Mouse (Mus musculus) frontal cortex, postnatal 14 days (tissue): ENCODE data around the gene Ripor2.

Experiments
- DNase-seq, 2 experiments: peaks; one replicate each; pipeline ENCODE4 v3.0.0; 2022; ENCODE audit warnings: low spot score in 2 of 2

The Ripor2 gene

GRCm38 (mm10) chr13:24584403-24584802, 2.4 kb downstream of the Ripor2 start:
- DNase-seq = no peak

- no peak for DNase-seq
Measured at GRCm38 (mm10) chr13:24584841-24585240, 2.9 kb downstream of the Ripor2 start.

DNA sequence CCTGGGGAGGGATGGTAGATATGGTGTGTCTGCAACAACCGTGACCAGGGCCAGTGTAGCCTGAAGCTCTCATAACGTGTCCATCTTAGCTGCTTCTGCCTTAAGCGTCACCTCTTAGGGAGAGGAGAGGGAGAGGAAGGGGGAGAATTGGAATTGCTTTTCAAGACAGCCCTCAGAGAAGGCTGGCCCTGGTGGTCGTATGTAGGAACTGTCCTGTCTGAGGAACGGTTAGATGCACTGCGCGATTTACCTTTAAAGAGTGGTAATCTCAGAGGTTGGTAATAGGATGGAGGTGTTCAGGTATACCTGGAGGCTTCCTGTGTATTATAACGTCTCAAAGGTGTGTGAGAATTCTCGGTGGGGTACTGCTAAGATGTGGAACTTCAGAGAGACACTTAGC, 3.4 kb downstream of the Ripor2 start:
- DNase-seq = no peak

GRCm38 (mm10) chr13:24587192-24587895, 5.4 kb downstream of the Ripor2 start:
- no peak for DNase-seq

GRCm38 (mm10) chr13:24588603-24589002, 6.6 kb downstream of the Ripor2 start:
- DNase-seq = no peak

DNA sequence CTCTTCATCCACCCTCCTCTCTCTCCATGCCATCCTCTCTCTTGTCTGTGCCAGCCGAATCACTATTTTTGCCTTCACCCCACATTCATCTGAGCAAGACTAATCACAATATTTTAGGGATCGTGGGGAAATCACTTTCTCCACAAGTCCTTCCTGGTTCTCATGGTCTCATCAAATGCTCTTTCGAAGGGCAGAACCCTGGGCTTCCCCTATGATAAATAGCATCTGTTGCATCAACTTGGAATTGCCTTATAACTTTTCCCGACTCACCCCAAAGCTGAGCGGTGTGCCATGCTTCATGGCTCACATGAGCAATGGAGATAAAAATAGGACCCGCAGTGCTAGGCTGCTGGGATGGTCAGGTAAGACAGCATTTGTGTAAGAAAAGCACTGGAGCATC, 9.7 kb downstream of the Ripor2 start:
- no peak for DNase-seq

- DNase-seq = no peak
Measured at GRCm38 (mm10) chr13:24594303-24594702, 12.3 kb downstream of the Ripor2 start.

GRCm38 (mm10) chr13:24599631-24600041, 17.6 kb downstream of the Ripor2 start:
- DNase-seq = no peak

DNA sequence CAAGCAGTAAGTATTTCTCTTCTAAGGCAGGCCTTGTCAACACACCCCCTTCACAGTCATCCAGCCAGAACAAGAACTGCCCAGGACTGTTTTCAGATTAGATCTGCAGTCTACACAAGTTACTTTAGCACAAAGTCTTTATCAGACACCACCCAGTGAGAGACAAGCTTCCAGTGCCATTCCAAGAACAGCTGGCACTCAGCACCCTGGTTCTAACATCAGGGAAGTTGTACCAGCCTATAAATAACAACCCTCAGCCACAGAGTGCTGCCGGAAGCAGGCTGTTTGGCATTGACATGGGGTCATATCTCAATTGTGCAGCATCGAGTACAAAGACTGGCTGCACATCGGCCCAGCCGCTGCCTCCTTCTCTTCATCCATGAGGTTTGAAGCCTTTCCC, 21.0 kb downstream of the Ripor2 start:
- DNase-seq = no peak

DNA sequence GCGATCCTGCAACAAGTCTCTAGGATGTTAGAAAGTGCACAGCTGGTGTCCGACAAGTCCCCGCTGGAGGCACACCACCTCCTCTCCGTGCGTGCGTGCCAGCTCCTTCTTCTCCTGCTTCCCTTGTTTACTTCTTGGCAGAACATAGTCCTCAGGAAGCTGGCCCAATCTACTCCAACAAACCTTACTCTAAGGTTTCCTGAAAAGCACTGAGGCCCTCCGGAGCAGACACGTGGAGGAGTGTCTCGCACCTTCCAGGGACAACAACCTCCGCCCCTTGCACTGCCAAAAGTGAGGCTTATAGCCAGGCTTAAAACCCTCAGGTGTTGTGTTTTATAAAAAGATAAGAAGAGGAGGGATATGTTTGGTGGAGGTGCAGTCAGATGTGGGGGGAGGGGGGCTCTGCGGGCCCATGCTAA, 21.6 kb downstream of the Ripor2 start:
- DNase-seq = no peak

GRCm38 (mm10) chr13:24604096-24604495, 22.1 kb downstream of the Ripor2 start:
- DNase-seq = no peak

DNA sequence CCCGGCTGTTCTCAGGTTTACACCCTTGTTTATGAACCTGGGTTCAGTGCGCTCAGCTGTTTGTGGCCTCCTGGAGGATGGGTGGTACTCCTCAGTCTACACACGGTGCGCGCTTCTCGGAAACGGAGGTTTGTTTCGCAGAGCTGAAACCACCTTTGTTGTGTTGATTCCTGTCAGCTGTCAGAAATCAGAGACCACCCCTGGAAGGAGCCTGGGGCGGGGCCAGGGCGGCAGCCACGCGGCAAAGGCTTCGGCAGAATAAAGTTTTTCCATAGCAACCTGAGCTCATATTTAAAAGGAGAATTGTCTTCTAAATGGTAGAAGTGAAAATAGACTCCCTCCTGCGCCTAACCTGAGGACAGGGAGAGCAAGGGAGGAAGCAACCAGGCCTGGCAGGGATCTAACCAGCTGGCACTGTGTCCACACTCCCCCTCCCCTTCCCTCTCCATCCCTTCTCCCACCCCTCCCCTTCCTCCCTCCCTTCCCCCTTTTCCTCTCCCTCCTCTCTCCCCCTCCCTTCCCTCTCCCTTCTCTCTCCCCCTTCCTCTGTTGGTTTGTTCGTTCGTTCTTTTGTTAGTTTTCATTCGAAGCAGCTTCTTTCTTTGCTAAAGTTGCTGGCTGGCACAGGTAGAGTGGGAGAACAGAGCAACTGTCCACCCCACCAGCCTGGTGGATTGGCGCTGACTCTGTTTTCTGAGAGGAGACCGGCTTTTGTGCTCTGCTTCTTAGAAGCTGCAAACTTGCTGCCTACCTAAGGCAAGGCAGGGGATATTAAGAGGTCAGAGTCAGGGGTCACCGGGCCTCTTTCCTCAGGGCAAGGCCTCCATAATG, 23.0 kb downstream of the Ripor2 start:
- DNase-seq = no peak

DNA sequence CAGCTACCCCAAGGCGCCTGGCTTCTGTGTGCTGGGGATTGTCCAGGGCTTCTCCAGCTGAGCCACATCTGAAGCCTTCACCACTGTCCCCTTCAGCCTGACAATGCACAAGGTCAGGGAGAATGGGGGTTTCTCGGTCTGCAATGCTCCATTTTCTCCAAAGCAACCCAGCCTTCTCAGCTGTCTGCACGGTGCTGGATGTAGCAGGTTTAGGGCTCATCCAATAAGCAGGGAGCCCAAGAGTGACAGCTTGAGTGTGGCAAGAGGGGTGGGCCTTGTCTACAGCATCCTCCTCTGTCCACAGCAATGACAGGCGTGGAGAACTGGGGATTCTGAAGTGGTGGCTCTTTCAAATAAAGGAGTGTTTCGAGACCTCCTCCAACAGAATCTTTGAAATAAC, 23.8 kb downstream of the Ripor2 start:
- no peak for DNase-seq

- no peak for DNase-seq
Measured at GRCm38 (mm10) chr13:24607961-24608360, 26.0 kb downstream of the Ripor2 start.

DNA sequence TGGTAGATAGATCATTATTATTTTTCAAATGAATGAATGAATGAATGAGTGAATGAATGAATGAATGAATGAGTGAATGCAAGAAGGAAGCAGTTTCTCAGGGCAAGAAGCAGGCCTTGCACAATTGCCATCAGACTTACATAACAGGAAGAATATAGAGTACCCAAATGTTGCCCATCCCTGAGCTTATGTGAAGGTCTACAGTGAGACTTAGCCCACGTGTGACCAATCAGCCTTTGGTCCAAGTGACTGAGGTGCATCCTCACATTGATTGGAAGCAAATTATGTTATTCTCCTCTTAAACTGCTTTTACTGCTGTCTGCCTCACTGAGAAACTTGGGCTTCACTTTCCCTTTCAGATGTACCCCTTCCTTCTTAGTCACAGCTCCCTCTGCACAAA, 26.7 kb downstream of the Ripor2 start:
- no peak for DNase-seq

- no peak for DNase-seq
Measured at GRCm38 (mm10) chr13:24610883-24611282, 28.9 kb downstream of the Ripor2 start.

GRCm38 (mm10) chr13:24613031-24613430, 31.0 kb downstream of the Ripor2 start:
- no peak for DNase-seq

DNA sequence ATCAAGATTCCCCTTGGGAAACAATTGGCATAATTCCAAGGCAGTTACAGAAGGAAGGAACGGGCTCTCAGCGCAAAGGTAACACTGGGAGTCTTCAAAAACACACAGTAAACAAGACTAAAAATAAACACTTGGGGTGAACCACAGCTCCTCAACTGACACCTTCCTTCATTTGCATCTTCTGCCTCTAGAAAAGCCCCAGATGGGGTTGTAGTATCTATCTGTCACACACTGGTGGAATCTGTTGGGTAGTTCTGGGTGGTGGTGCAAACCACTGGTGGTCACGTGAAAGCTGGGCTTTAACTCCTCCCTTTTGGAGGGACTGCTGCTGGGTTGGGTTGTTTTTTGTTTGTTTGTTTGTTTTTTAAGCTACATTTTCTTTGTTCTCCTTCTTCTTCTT, 31.4 kb downstream of the Ripor2 start:
- DNase-seq = no peak

GRCm38 (mm10) chr13:24613927-24614780, 32.2 kb downstream of the Ripor2 start:
- DNase-seq = no peak

- no peak for DNase-seq
Measured at GRCm38 (mm10) chr13:24615921-24616565, 34.1 kb downstream of the Ripor2 start.

DNA sequence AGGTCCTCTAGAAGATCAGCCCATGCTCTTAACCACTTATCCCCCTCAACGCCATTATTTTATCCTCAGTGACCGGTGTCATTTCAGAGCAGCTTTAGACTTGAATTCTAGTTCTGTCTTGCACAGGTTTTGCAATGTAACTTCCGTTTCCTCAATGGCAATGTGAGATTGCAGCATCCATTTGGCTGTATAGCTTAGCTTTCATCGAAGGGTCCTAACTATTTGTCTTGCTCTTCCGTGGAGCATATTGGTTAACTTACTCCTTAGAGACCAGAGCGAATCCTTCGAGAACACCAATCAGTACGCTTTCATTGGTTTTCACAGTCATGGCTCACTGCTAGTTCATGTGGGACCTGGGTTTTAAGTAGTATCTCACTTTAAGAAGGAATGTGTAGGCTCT, 34.7 kb downstream of the Ripor2 start:
- no peak for DNase-seq
